13 mouse cellular contexts compared by ENCODE assay signal in the genomic region with DNA sequence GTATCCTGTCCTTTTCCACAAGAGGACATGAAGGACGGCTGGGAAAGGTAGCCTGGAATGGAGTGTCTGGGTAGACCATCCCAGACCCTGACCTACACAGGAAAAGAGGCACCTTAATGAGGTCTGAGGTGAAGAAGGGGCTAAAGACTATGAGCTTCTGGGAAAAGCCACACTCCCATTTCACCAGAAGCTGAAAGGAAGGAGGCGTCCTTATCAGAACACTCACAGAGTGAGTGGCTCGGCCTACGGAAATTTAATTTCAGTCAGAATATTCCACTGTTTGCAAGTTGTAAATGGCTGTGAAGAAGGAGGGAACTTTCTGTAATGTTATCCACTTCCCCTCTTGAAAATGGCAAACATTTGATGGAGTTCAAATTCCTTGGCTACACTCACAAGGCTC. TPM values are rescaled to one million over a fixed set of nuclear protein-coding genes. Genes with fewer than 3 reads are reported as not detected.
DNase-seq lines count a peak whose midpoint lies in the region; ATAC-seq and TF ChIP-seq lines count a peak whose summit lies in the region.
"Had no signal": no experiment of that assay in that cellular context is flagged by ENCODE, and none has a peak within 500 bp of the region (broad histone marks: within the 10 kb centered on the region; RNA-seq: fewer than 3 reads in every experiment).

No protein-coding gene starts in this region.

- peaks cover 20% of the 10 kb centered on the region for H3K4me1 ChIP-seq in heart, embryonic 10.5 days
- H3K4me1 ChIP-seq in lung, embryonic 14.5 days (ENCODE audit: insufficient read depth) = peaks cover 27% of the 10 kb centered on the region
- H3K4me1 ChIP-seq in G1E (ENCODE audit: insufficient read depth, low read depth, low read length) = peaks cover 95% of the 10 kb centered on the region
- peaks cover 90% of the 10 kb centered on the region for H3K4me1 ChIP-seq in liver, embryonic 13.5 days (replicated peaks)

- H3K9ac ChIP-seq in lung, embryonic 14.5 days = no peak overlapping the region
- H3K9ac ChIP-seq in liver, embryonic 13.5 days = peak overlapping the region; percentile 56
- H3K9ac ChIP-seq: forebrain, postnatal 0 days; neural tube, embryonic 13.5 days had no signal

- WGBS in heart, embryonic 10.5 days = 26% methylated on average over 4 of the region's 4 CpGs
- WGBS in lung, embryonic 14.5 days = 23% methylated on average over 4 of the region's 4 CpGs
- 9% methylated on average over 4 of the region's 4 CpGs for WGBS in liver, embryonic 13.5 days (ENCODE audit: insufficient replicate concordance)

- no peaks in the 10 kb centered on the region for H3K9me3 ChIP-seq in heart, embryonic 10.5 days
- H3K9me3 ChIP-seq in lung, embryonic 14.5 days (ENCODE audit: low read depth, low read length) = no peaks in the 10 kb centered on the region
- H3K9me3 ChIP-seq in G1E (replicated peaks) = no peaks in the 10 kb centered on the region
- H3K9me3 ChIP-seq in liver, embryonic 13.5 days (replicated peaks) = no peaks in the 10 kb centered on the region
- H3K9me3 ChIP-seq: neural tube, embryonic 13.5 days had no signal

- TF ChIP-seq CTCF in lung, embryonic 14.5 days (IDR thresholded peaks at IDR 0.05; ENCODE audit: low read depth) = no peak
- TF ChIP-seq CTCF in G1E (IDR thresholded peaks at IDR 0.05; ENCODE audit: low read depth, low read length) = no peak

- no peak overlapping the region for H3K4me3 ChIP-seq in heart, embryonic 10.5 days
- H3K4me3 ChIP-seq in lung, embryonic 14.5 days (ENCODE audit: low read depth, low read length) = no peak overlapping the region
- H3K4me3 ChIP-seq in G1E (ENCODE audit: low read depth, low read length) = peak overlapping the region; percentile 62; the same call in 1 of the 2 replicates
- peak overlapping the region; percentile 17 for H3K4me3 ChIP-seq in liver, embryonic 13.5 days (replicated peaks)
- H3K4me3 ChIP-seq: neural tube, embryonic 13.5 days had no signal

- peak overlapping the region; percentile 67 for H3K27ac ChIP-seq in heart, embryonic 10.5 days
- H3K27ac ChIP-seq in lung, embryonic 14.5 days (ENCODE audit: low read depth) = peak overlapping the region; percentile 76
- peak overlapping the region; percentile 80 for H3K27ac ChIP-seq in liver, embryonic 13.5 days
- H3K27ac ChIP-seq: neural tube, embryonic 13.5 days had no signal

- no peaks in the 10 kb centered on the region for H3K36me3 ChIP-seq in heart, embryonic 10.5 days
- no peaks in the 10 kb centered on the region for H3K36me3 ChIP-seq in lung, embryonic 14.5 days (ENCODE audit: insufficient read depth)
- H3K36me3 ChIP-seq in G1E (replicated peaks) = peaks cover 64% of the 10 kb centered on the region
- H3K36me3 ChIP-seq in liver, embryonic 13.5 days = peaks cover 15% of the 10 kb centered on the region
- H3K36me3 ChIP-seq: neural tube, embryonic 13.5 days had no signal

- H3K4me2 ChIP-seq in lung, embryonic 14.5 days = peak overlapping the region; percentile 18
- H3K4me2 ChIP-seq in liver, embryonic 13.5 days = peak overlapping the region; percentile 50
- H3K4me2 ChIP-seq: neural tube, embryonic 13.5 days had no signal

- no peaks in the 10 kb centered on the region for H3K27me3 ChIP-seq in heart, embryonic 10.5 days (ENCODE audit: insufficient read depth, poor library complexity, severe bottlenecking)
- no peaks in the 10 kb centered on the region for H3K27me3 ChIP-seq in lung, embryonic 14.5 days (ENCODE audit: insufficient read depth, low read length)
- H3K27me3 ChIP-seq in G1E (ENCODE audit: insufficient read depth, low read length) = no peaks in the 10 kb centered on the region
- H3K27me3 ChIP-seq in liver, embryonic 13.5 days = no peaks in the 10 kb centered on the region
- H3K27me3 ChIP-seq: neural tube, embryonic 13.5 days had no signal

- ATAC-seq in lung, embryonic 14.5 days (ENCODE audit: insufficient read depth) = peak; percentile 26; the same call in 1 of the 2 replicates
- ATAC-seq in G1E (ENCODE audit: extremely low read depth, insufficient number of reproducible peaks, low FRiP score, poor library complexity, severe bottlenecking) = peak; percentile 68
- ATAC-seq in liver, embryonic 13.5 days (ENCODE audit: low read depth) = peak; percentile 51; the same call in 1 of the 2 replicates
- ATAC-seq: forebrain, postnatal 0 days had no signal

- DNase-seq in heart, embryonic 10.5 days (ENCODE audit: low spot score) = no peak
- no peak for DNase-seq in heart, adult 9 months (ENCODE audit: low spot score in 2 of 2)
- peak; percentile 42 for DNase-seq in lung, embryonic 14.5 days
- no peak for DNase-seq in lung, postnatal 14 days
- DNase-seq in G1E (ENCODE audit: low spot score) = no peak
- no peak for DNase-seq in liver, embryonic 13.5 days
- DNase-seq in thymus, postnatal 25 days = no peak
- DNase-seq in frontal cortex, postnatal 10 days (ENCODE audit: low spot score in 2 of 2) = no peak
- DNase-seq: cerebellum, adult 11-12 months; forebrain, postnatal 0 days; heart, postnatal 10 days; left cerebral cortex, postnatal 4 days had no signal

RNA-seq across cellular contexts. Expression of gene Kcnk5, which starts 8.7 kb away (rescaled TPM):
- polyA plus RNA-seq in heart, embryonic 10.5 days (2016; fragmentation: Nextera tagmentation; extraction: Ambion mirVana) = 4.4 and 7.1 TPM in 2 replicates
- polyA plus RNA-seq in lung, embryonic 14.5 days (2014; fragmentation: Nextera tagmentation; extraction: Ambion mirVana) = 9.3 and 10.7 TPM in 2 replicates
- total RNA-seq in G1E (2014; fragmentation: Nextera tagmentation) = 4.3 and 5.0 TPM in 2 replicates
- total RNA-seq in G1E (2017) = 7.5 and 7.9 TPM in 2 replicates
- 12.1 and 12.5 TPM in 2 replicates for polyA plus RNA-seq in G1E (2012)
- 6.2 and 6.7 TPM in 2 replicates for polyA plus RNA-seq in liver, embryonic 13.5 days (2015; fragmentation: Nextera tagmentation; extraction: Ambion mirVana)

RNA-seq across cellular contexts. Expression of gene Saysd1, which starts 34.6 kb away (rescaled TPM):
- 7.8 and 10.5 TPM in 2 replicates for polyA plus RNA-seq in heart, embryonic 10.5 days (2016; fragmentation: Nextera tagmentation; extraction: Ambion mirVana)
- polyA plus RNA-seq in lung, embryonic 14.5 days (2014; fragmentation: Nextera tagmentation; extraction: Ambion mirVana) = 12.7 and 13.5 TPM in 2 replicates
- 1.7 and 2.8 TPM in 2 replicates for total RNA-seq in G1E (2014; fragmentation: Nextera tagmentation)
- 2.8 and 3.4 TPM in 2 replicates for total RNA-seq in G1E (2017)
- 7.9 and 9.6 TPM in 2 replicates for polyA plus RNA-seq in G1E (2012)
- 3.7 and 4.1 TPM in 2 replicates for polyA plus RNA-seq in liver, embryonic 13.5 days (2015; fragmentation: Nextera tagmentation; extraction: Ambion mirVana)

Comparison
In these comparisons a context has a peak if more than half of its experiments do, and no peak if none do; other contexts are left out.
1. H3K4me3 ChIP-seq: peak in G1E (single experiment) and liver, embryonic 13.5 days (single experiment); none in heart, embryonic 10.5 days (single experiment) and lung, embryonic 14.5 days (single experiment).
2. Peak in every context shown above with its lines, with median percentiles within 50 percentile points of each other: H3K27ac ChIP-seq and ATAC-seq.